In genomic region chr13:55847805-55848204, GRCm38 (mm10) we compare ENCODE assay signal across 11 mouse cellular contexts. TPM values are rescaled to one million over a fixed set of nuclear protein-coding genes. Genes with fewer than 3 reads are reported as not detected.
A peak's percentile ranks its signal among the peaks of the same experiment; 100 is the strongest.
DNase-seq lines count a peak whose midpoint lies in the region; ATAC-seq and TF ChIP-seq lines count a peak whose summit lies in the region.
"Had no signal": no experiment of that assay in that cellular context is flagged by ENCODE, and none has a peak within 500 bp of the region (broad histone marks: within the 10 kb centered on the region; RNA-seq: fewer than 3 reads in every experiment).

No protein-coding gene starts in this region.

- H3K4me3 ChIP-seq in kidney, adult 2 months (ENCODE audit: insufficient read depth, low read depth, low read length), result no peak overlapping the region
- no peak overlapping the region for H3K4me3 ChIP-seq in embryonic facial prominence, embryonic 10.5 days
- no peak overlapping the region for H3K4me3 ChIP-seq in liver, postnatal 0 days (ENCODE audit: low read depth, low read length)
- no peak overlapping the region for H3K4me3 ChIP-seq in midbrain, embryonic 14.5 days (replicated peaks; ENCODE audit: low read depth, low read length)

- H3K4me2 ChIP-seq in liver, postnatal 0 days (ENCODE audit: low read depth, low read length), result no peak overlapping the region; the same call in 1 of the 2 replicates
- H3K4me2 ChIP-seq in midbrain, embryonic 14.5 days (ENCODE audit: low read length), result no peak overlapping the region
- H3K4me2 ChIP-seq: midbrain, embryonic 11.5 days had no signal

- H3K27ac ChIP-seq in kidney, adult 2 months (ENCODE audit: insufficient read depth, low read depth, low read length), result no peak overlapping the region
- no peak overlapping the region; the same call in 1 of the 2 replicates for H3K27ac ChIP-seq in embryonic facial prominence, embryonic 10.5 days (replicated peaks)
- H3K27ac ChIP-seq in liver, postnatal 0 days (ENCODE audit: low read depth), result no peak overlapping the region
- no peak overlapping the region for H3K27ac ChIP-seq in midbrain, embryonic 14.5 days (replicated peaks; ENCODE audit: low read depth, low read length)

- H3K4me1 ChIP-seq in kidney, adult 2 months (ENCODE audit: control insufficient read depth, insufficient read depth, low read length), result no peaks in the 10 kb centered on the region
- peaks cover 37% of the 10 kb centered on the region for H3K4me1 ChIP-seq in embryonic facial prominence, embryonic 10.5 days
- no peaks in the 10 kb centered on the region for H3K4me1 ChIP-seq in liver, postnatal 0 days (ENCODE audit: insufficient read depth)
- no peaks in the 10 kb centered on the region for H3K4me1 ChIP-seq in midbrain, embryonic 14.5 days (ENCODE audit: control insufficient read depth, insufficient read depth, low read length)

- no peak for TF ChIP-seq CTCF in kidney, adult 2 months (conservative IDR thresholded peaks at IDR 0.05; ENCODE audit: insufficient read depth, insufficient read length, low read depth, low read length)
- TF ChIP-seq CTCF in liver, postnatal 0 days (IDR thresholded peaks at IDR 0.05; ENCODE audit: low read depth), result no peak

- H3K27me3 ChIP-seq in kidney, adult 2 months (replicated peaks; ENCODE audit: control insufficient read depth, insufficient read depth, low read length), result no peaks in the 10 kb centered on the region
- H3K27me3 ChIP-seq in embryonic facial prominence, embryonic 10.5 days (replicated peaks; ENCODE audit: low read depth, poor library complexity, severe bottlenecking), result peaks cover 74% of the 10 kb centered on the region
- peaks cover 47% of the 10 kb centered on the region for H3K27me3 ChIP-seq in liver, postnatal 0 days (ENCODE audit: insufficient read depth, low read length)
- no peaks in the 10 kb centered on the region for H3K27me3 ChIP-seq in midbrain, embryonic 14.5 days (ENCODE audit: control insufficient read depth, insufficient read depth, low read length)

- TF ChIP-seq POLR2A in kidney, adult 2 months (IDR thresholded peaks at IDR 0.05; ENCODE audit: low read depth, low read length), result no peak

- DNase-seq in kidney, adult 2 months, result peak; percentile 7
- no peak for DNase-seq in kidney, adult 8-10 months
- DNase-seq in MN1 (ENCODE audit: low spot score), result peak; percentile 89
- peak; percentile 34 for DNase-seq in embryonic facial prominence, embryonic 10.5 days (ENCODE audit: low spot score)
- DNase-seq in liver, postnatal 0 days, result peak; percentile 18
- no peak for DNase-seq in spleen, postnatal 36 days (ENCODE audit: low spot score in 2 of 2)
- no peak for DNase-seq in midbrain, embryonic 14.5 days
- no peak for DNase-seq in cerebellum, adult 18-20 months
- DNase-seq: spleen, adult 18-20 months; thymus, postnatal 25 days had no signal

- H3K9ac ChIP-seq in liver, postnatal 0 days (replicated peaks), result no peak overlapping the region
- no peak overlapping the region for H3K9ac ChIP-seq in midbrain, embryonic 14.5 days (replicated peaks; ENCODE audit: low read length)

- TF ChIP-seq EP300 in liver, postnatal 0 days (IDR thresholded peaks at IDR 0.05; ENCODE audit: low read depth), result no peak

- no peaks in the 10 kb centered on the region for H3K36me3 ChIP-seq in kidney, adult 2 months (ENCODE audit: control insufficient read depth, insufficient read depth, low read length)
- no peaks in the 10 kb centered on the region for H3K36me3 ChIP-seq in embryonic facial prominence, embryonic 10.5 days (replicated peaks)
- H3K36me3 ChIP-seq in liver, postnatal 0 days (replicated peaks; ENCODE audit: insufficient read depth, low read length), result no peaks in the 10 kb centered on the region
- no peaks in the 10 kb centered on the region for H3K36me3 ChIP-seq in midbrain, embryonic 14.5 days (ENCODE audit: control insufficient read depth, insufficient read depth, low read length)

- H3K9me3 ChIP-seq in embryonic facial prominence, embryonic 10.5 days, result peaks cover 6% of the 10 kb centered on the region
- H3K9me3 ChIP-seq in liver, postnatal 0 days (ENCODE audit: low read length), result peaks cover 6% of the 10 kb centered on the region
- no peaks in the 10 kb centered on the region for H3K9me3 ChIP-seq in midbrain, embryonic 14.5 days (ENCODE audit: control insufficient read depth, low read length)

- WGBS in kidney, adult 2 months, result 17% methylated on average over 10 of the region's 10 CpGs
- 57% methylated on average over 10 of the region's 10 CpGs for WGBS in embryonic facial prominence, embryonic 10.5 days
- WGBS in liver, postnatal 0 days (ENCODE audit: insufficient replicate concordance), result 15% methylated on average over 10 of the region's 10 CpGs
- 60% methylated on average over 10 of the region's 10 CpGs for WGBS in midbrain, embryonic 14.5 days

- ATAC-seq in liver, postnatal 0 days, result no peak
- no peak for ATAC-seq in midbrain, embryonic 14.5 days (ENCODE audit: low FRiP score, low TSS enrichment)

RNA-seq across cellular contexts. Expression of gene Pitx1, which starts 11.8 kb away (rescaled TPM):
- 0.03 and 0.05 TPM in 2 replicates for polyA plus RNA-seq in kidney, adult 2 months (2012; rRNA removed)
- 44.2 and 52.9 TPM in 2 replicates for polyA plus RNA-seq in embryonic facial prominence, embryonic 10.5 days (2016; fragmentation: Nextera tagmentation; extraction: Ambion mirVana)
- not detected in 2 replicates for polyA plus RNA-seq in liver, postnatal 0 days (2015; fragmentation: Nextera tagmentation; extraction: Ambion mirVana)
- polyA plus RNA-seq in midbrain, embryonic 14.5 days (2014; fragmentation: Nextera tagmentation; extraction: Ambion mirVana), result 3.2 and 3.3 TPM in 2 replicates

Comparison
In these comparisons a context has a peak if more than half of its experiments do, and no peak if none do; other contexts are left out.
1. DNase-seq: peak in kidney, adult 2 months (single experiment), MN1 (single experiment), embryonic facial prominence, embryonic 10.5 days (single experiment) and liver, postnatal 0 days (single experiment); none in kidney, adult 8-10 months (0 of 2), spleen, postnatal 36 days (0 of 2), midbrain, embryonic 14.5 days (single experiment) and cerebellum, adult 18-20 months (0 of 2).
2. RNA of gene Pitx1, which starts 11.8 kb away (polyA plus RNA-seq): 44.2 to 52.9 TPM in embryonic facial prominence, embryonic 10.5 days; 3.2 to 3.3 TPM in midbrain, embryonic 14.5 days, 0.03 to 0.05 TPM in kidney, adult 2 months and not detected in liver, postnatal 0 days; every median in the first group is over 10 times any median in the second.